Mouse (Mus musculus) large intestine, adult 2 months (tissue): ENCODE measurements at regions not wholly inside any gene's neighbourhood (a gene's known extent, or its start where the extent isn't known, plus 50 kb on each side); places are given as distances from the start of the nearest gene placed in this dataset.

Source experiments
- DNase-seq: peaks from one replicate; pipeline ENCODE4 v3.0.0-alpha.2; 2012; ENCODE audit warnings: low read depth, low spot score
- WGBS: fragments of 180-500 bp; shearing (Covaris S2); methylation state at CpG from one replicate; pipeline ENCODE4 v1.1.7; 2018; 5-methylcytosine and 5-hydroxymethylcytosine counted together

DNA sequence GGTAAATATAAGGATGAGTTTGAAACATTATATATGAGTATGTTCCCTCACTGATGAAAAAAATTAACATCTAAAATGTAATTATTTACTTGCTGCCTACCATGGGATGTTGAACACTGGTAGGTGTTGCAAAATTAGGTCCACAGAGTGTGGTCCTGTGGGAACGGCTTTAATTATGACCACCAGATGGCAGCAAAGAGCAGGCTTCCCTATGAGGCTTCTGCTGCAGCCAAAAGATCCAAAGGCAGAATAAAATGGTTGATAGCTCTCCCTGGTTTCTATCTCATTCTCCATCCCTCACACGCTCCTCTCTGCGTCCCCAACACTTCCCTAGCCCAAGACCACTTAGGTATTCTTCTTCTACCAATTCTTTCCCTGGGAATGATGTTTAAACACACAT, 54.6 kb upstream of the Cit start:
- peak; percentile 29 for DNase-seq

More for the DNA sequence above, 54.6 kb upstream of the Cit start:
- 12% methylated on average over 3 of the region's 3 CpGs for WGBS
